Mouse (Mus musculus) liver, embryonic 16.5 days (tissue): ENCODE results near the gene Gsdma. TPM values are rescaled to one million over a fixed set of nuclear protein-coding genes. Genes with fewer than 3 reads are reported as not detected.
"Not testable (repeated sequence)": the region's sequence is repeated elsewhere in the genome, so short reads cannot be mapped to it uniquely, and the experiment has no call there.

Source experiments
- ATAC-seq: fragments of 200-750 bp; cut with Nextera tagmentation; 2 replicates; pipeline ENCODE4 v1.8.0; 2017; ENCODE audit warnings: low read depth, mild to moderate bottlenecking, moderate number of reproducible peaks, moderate library complexity
- H3K27ac ChIP-seq: fragments of 300-500 bp; sonication (generic); 2 replicates; pipeline ENCODE4 v1.5.1; 2014; ENCODE audit warnings: mild to moderate bottlenecking, low read length
- H3K27me3 ChIP-seq: fragments of 300-500 bp; sonication (generic); 2 replicates; pipeline ENCODE4 v1.6.1; 2014; ENCODE audit warnings: low read depth, low read length, mixed read lengths; ENCODE audit not compliant: control insufficient read depth, insufficient read depth
- H3K36me3 ChIP-seq: fragments of 300-500 bp; sonication (generic); 2 replicates; pipeline ENCODE4 v1.6.1; 2014; ENCODE audit warnings: mild to moderate bottlenecking; ENCODE audit not compliant: control insufficient read depth, insufficient read depth
- H3K4me1 ChIP-seq: fragments of 300-500 bp; sonication (generic); 2 replicates; pipeline ENCODE4 v1.6.1; 2014; ENCODE audit warnings: low read depth, low read length, mixed read lengths; ENCODE audit not compliant: control insufficient read depth
- H3K4me2 ChIP-seq: fragments of 300-500 bp; sonication (generic); 2 replicates; pipeline ENCODE4 v1.6.1; 2014; ENCODE audit warnings: low read depth, low read length, mixed read lengths
- H3K4me3 ChIP-seq: fragments of 300-500 bp; sonication (generic); 2 replicates; pipeline ENCODE4 v1.5.1; 2014; ENCODE audit warnings: low read depth, mild to moderate bottlenecking, low read length
- H3K9ac ChIP-seq: fragments of 300-500 bp; sonication (generic); 2 replicates; pipeline ENCODE4 v1.6.1; 2014; ENCODE audit warnings: low read depth, low read length
- H3K9me3 ChIP-seq: fragments of 300-500 bp; sonication (generic); replicated peaks from 2 replicates; pipeline ENCODE4 v1.6.1; 2016; ENCODE audit warnings: low read length; ENCODE audit not compliant: control insufficient read depth
- WGBS: fragments of 180-500 bp; shearing (Covaris S2); extraction: QIAGEN DNeasy Blood & Tissue Kit; methylation state at CpG from one replicate; pipeline ENCODE4 v1.1.7; 2014; ENCODE audit not compliant: insufficient replicate concordance; 5-methylcytosine and 5-hydroxymethylcytosine counted together
- polyA plus RNA-seq: library from polyadenylated mRNA; unstranded; fragments of >200 nt; fragmentation: Nextera tagmentation; extraction: Ambion mirVana; gene quantifications from 2 replicates; pipeline ENCODE4 v1.2.1, GENCODE M21; 2015

Gene Gsdma
- polyA plus RNA-seq, 1 experiment from 2014 or later = 0.04 TPM

- Histone ChIP-seq H3K4me3 (no peak overlapping the region), H3K4me1 (no peaks in the 10 kb centered on the region), H3K9me3 (no peaks in the 10 kb centered on the region), H3K36me3 (no peaks in the 10 kb centered on the region), H3K27me3 (no peaks in the 10 kb centered on the region), H3K27ac (no peak overlapping the region), H3K9ac (no peak overlapping the region), H3K4me2 (no peak overlapping the region)
- no peak for ATAC-seq
- 18% methylated on average over 5 of the region's 5 CpGs for WGBS
Measured at GRCm38 (mm10) chr11:98640091-98640490, 24.1 kb upstream of the Gsdma start.

- Histone ChIP-seq H3K4me2 (no peak overlapping the region), H3K27ac (no peak overlapping the region), H3K27me3 (no peaks in the 10 kb centered on the region), H3K36me3 (no peaks in the 10 kb centered on the region), H3K9me3 (no peaks in the 10 kb centered on the region), H3K4me3 (no peak overlapping the region), H3K9ac (no peak overlapping the region), H3K4me1 (no peaks in the 10 kb centered on the region)
- no peak for ATAC-seq
- 57% methylated on average over 3 of the region's 3 CpGs for WGBS
Measured at GRCm38 (mm10) chr11:98644757-98645156, 19.4 kb upstream of the Gsdma start.

- Histone ChIP-seq H3K4me1 (no peaks in the 10 kb centered on the region), H3K27me3 (no peaks in the 10 kb centered on the region), H3K9me3 (no peaks in the 10 kb centered on the region), H3K9ac (no peak overlapping the region), H3K36me3 (no peaks in the 10 kb centered on the region), H3K27ac (no peak overlapping the region), H3K4me2 (no peak overlapping the region), H3K4me3 (no peak overlapping the region)
- 40% methylated on average over 2 of the region's 2 CpGs for WGBS
- no peak for ATAC-seq
Measured at GRCm38 (mm10) chr11:98645946-98646345, 18.2 kb upstream of the Gsdma start.

- Histone ChIP-seq H3K27me3 (no peaks in the 10 kb centered on the region), H3K36me3 (no peaks in the 10 kb centered on the region), H3K4me2 (no peak within 1 kb of the TSS), H3K4me3 (no peak within 1 kb of the TSS), H3K9ac (no peak within 1 kb of the TSS), H3K4me1 (no peaks in the 10 kb centered on the region), H3K27ac (no peak within 1 kb of the TSS), H3K9me3 (no peaks in the 10 kb centered on the region)
- no peak for ATAC-seq
- 30% methylated on average over 2 of the region's 2 CpGs for WGBS
Measured at GRCm38 (mm10) chr11:98646459-98646858, 17.7 kb upstream of the Gsdma start, which contains the start of gene Gsdma2. Gsdma2 (plus strand) TSS chr11:98646759.

DNA sequence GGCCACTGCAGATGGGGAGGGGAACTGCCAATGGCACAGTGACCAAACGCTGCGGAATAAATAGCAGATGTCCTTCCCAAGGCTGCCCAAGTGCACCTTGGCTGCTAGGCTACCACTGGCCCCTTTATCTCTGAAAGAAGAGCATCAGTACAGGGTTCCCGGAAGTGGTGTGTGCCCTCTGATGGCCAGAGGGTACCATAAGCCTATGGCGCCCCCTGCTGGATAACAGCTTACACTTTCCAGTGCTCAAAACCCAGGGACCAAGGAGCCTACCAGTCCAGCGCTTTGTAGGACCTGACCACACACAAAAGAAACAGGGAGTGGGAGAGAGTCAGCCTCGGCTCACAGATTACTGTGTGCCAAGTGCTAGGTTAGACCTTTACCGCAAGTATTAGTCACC, 9.1 kb upstream of the Gsdma start:
- ATAC-seq, H3K27me3 ChIP-seq, H3K27ac ChIP-seq, H3K9ac ChIP-seq, H3K9me3 ChIP-seq, H3K36me3 ChIP-seq, H3K4me2 ChIP-seq, H3K4me3 ChIP-seq, H3K4me1 ChIP-seq: not testable (repeated sequence)
- WGBS = 8% methylated on average over 7 of the region's 7 CpGs

DNA sequence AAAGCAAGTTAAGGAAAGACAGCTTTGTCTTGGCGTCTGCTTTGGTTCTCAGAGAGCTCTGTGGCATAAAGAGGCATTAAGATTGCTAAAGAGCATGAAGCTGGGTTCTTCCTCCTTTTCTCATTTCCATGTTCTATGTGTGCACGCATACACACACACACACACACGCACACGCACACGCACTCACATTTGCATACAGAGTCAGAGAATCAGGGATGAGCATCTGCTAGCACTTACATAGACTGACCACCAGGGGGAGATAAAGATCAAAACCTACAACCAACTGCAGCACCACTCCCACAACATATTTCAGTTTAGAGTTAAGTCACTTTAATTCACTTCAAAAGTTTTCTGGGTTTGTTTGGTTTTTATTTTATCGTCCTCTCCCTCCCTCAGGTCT, 3.6 kb upstream of the Gsdma start:
- Histone ChIP-seq H3K27ac (no peak overlapping the region), H3K9ac (no peak overlapping the region), H3K27me3 (no peaks in the 10 kb centered on the region), H3K36me3 (no peaks in the 10 kb centered on the region), H3K4me3 (no peak overlapping the region), H3K9me3 (no peaks in the 10 kb centered on the region), H3K4me1 (no peaks in the 10 kb centered on the region), H3K4me2 (no peak overlapping the region)
- ATAC-seq = no peak
- 7% methylated on average over 6 of the region's 6 CpGs for WGBS

GRCm38 (mm10) chr11:98668984-98669383, 4.8 kb downstream of the Gsdma start:
- no peaks in the 10 kb centered on the region for H3K9me3 ChIP-seq
- peaks cover 11% of the 10 kb centered on the region for H3K27me3 ChIP-seq
- WGBS = 31% methylated on average over 2 of the region's 2 CpGs
- H3K4me2 ChIP-seq = no peak overlapping the region
- no peak overlapping the region for H3K9ac ChIP-seq
- H3K4me1 ChIP-seq = peaks cover 15% of the 10 kb centered on the region
- H3K36me3 ChIP-seq = no peaks in the 10 kb centered on the region
- H3K27ac ChIP-seq = no peak overlapping the region
- ATAC-seq = no peak
- H3K4me3 ChIP-seq = no peak overlapping the region

DNA sequence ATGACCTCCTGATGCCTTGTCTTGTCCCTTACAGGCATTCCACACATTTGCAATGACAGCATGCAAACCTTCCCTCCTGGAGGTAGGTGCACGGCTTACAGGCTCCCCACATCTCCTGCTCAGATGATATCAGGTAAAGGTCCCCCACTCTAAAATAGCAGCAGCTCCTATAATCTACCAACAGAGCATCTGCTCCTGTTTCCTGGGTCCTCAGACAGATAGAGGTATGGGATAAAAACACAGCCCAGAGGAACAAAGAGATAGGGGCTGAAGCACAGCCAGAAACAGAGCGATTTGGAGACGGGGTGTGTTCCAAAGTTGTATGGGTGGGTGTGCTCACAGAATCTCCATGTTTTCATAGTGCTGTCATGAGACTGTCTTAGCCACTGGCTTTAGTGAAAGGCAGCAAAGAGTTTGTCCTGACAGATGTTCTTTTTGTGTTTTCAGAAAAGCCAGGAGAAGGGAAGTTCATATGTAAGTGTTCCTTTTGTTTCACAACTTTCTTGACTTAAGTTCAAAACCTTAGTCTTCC, 7.2 kb downstream of the Gsdma start:
- Histone ChIP-seq H3K9me3 (no peaks in the 10 kb centered on the region), H3K4me3 (no peak overlapping the region), H3K4me2 (no peak overlapping the region), H3K27me3 (peaks cover 11% of the 10 kb centered on the region), H3K9ac (no peak overlapping the region), H3K36me3 (no peaks in the 10 kb centered on the region), H3K4me1 (peaks cover 15% of the 10 kb centered on the region), H3K27ac (no peak overlapping the region)
- ATAC-seq = no peak
- 19% methylated on average over 3 of the region's 3 CpGs for WGBS

- Histone ChIP-seq H3K4me3 (no peak overlapping the region), H3K27ac (no peak overlapping the region), H3K27me3 (peaks cover 6% of the 10 kb centered on the region), H3K4me1 (peaks cover 15% of the 10 kb centered on the region), H3K4me2 (no peak overlapping the region), H3K9me3 (no peaks in the 10 kb centered on the region), H3K36me3 (no peaks in the 10 kb centered on the region), H3K9ac (no peak overlapping the region)
- ATAC-seq = peak; percentile 58
- WGBS = 22% methylated on average over 5 of the region's 5 CpGs
Measured at GRCm38 (mm10) chr11:98671857-98672256, 7.7 kb downstream of the Gsdma start.
